Mouse (Mus musculus) adrenal gland (tissue): ENCODE results near the gene Polr3gl.
"Not testable (repeated sequence)": the region's sequence is repeated elsewhere in the genome, so short reads cannot be mapped to it uniquely, and the experiment has no call there.

Experiments used
- intact Hi-C: fragments of 180-260 bp; cut with DNase I; formaldehyde crosslinking; loops from one replicate; pipeline ENCODE4 v1.15.1; 2025
- long read RNA-seq, 2 experiments: library from polyadenylated mRNA; unstranded; transcript quantifications; one replicate each; pipeline ENCODE4 v2.0.0; 2020; ENCODE audit warnings: borderline replicate concordance in 1 of 2; ENCODE audit not compliant: insufficient replicate concordance in 1 of 2

Polr3gl gene
- long read RNA-seq, experiment 1, transcript Polr3gl-201 (8 exons, 1,427 nt): major isoform, 23 of 38 reads
- long read RNA-seq, experiment 1, partial matches to known transcripts: 4 of 38 reads
- long read RNA-seq, experiment 1, other reads (novel, unspliced or antisense): 9 of 38 reads
- long read RNA-seq, experiment 2, transcript Polr3gl-201 (8 exons, 1,427 nt): major isoform, 24 of 46 reads
- long read RNA-seq, experiment 2, partial matches to known transcripts: 14 of 46 reads
- long read RNA-seq, experiment 2, other reads (novel, unspliced or antisense): 5 of 46 reads

DNA sequence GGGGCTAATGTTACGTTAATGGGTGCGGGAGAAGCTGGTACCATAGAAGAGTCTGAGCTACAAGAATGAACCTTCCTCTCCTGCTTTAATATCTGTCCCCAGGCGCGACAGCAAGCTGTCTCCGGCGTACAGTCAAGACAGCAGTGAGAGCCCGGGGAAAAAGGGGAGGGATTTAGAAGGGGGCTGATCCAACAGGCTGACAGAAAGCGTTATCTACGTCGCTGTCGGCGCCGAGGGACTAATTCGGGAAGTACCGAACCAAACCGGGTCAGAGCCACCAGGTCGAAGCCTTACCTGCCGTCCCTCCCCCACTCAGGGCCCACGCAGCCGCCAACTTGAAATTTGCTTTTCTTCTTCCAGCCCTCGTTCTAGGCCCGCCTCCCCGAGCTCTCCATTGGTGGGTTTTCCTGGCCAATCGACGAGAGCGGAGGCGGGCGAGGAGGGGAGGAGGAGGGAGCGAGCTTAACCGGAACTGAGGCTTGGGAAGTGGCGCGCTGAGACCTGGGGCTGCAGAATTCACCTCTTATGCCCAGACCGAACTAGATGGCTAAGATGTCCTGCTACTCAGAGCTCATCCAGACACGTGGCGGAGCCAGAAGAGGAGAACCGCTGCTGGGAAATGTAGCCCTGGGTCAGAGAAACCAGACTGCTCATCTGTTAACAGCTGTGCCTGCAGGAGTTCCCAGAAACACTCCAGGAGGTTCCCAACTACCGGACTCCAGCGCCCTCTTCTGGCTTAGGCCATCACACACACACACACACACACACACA is at the start of gene Polr3gl:
Gene Polr3gl, minus strand, starts transcription at position 392 of the 771 bp plus-strand sequence.
- intact Hi-C loops: no loop called here

DNA sequence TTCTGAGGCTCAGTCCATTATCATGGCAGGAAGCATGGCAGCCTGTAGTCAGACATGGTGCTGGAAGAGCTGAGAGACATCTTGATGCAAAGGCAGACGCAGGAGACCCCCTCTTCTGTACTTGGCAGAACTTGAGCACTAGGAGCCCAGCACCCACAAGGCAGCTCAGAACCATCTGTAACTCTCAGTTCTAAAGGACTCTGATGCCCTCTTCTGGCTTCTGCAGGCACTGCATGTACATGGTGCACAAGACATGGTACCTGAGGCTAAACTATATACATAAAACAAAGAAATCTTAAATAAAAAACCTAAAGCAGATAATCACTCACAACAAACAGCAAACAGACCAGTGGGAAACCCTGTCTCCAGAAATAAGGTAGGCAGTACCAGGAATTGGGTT is 45.2 kb upstream of the Polr3gl start:
- intact Hi-C loops: loop anchor here (2.0 to 5.0 kb wide), 3 partner anchors 42 to 94 kb away; partner anchors contain the start of gene Ankrd34a

DNA sequence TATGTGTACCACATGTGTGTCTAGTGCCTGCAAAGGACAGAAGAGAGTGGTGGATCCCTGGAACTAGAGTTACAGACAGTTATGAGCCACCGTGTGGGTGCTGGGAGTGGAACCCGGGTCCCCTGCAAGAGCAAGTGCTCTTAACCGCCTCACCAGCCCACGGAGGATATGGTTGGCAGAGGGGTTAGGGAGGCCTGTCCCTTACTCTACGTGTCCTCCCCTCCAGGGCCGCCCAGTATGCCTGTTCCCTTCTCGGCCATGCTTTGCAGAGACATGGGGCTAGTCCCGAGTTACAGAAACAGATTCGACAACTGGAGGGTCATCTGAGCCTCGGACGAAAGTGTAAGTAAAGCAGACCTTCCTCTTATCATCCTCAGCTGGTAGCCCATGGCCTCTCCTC is 42.5 kb upstream of the Polr3gl start:
- intact Hi-C loops: loop anchor here (5.0 kb wide), 1 partner anchor 39 kb away; the partner anchor contains the start of gene Ankrd34a

DNA sequence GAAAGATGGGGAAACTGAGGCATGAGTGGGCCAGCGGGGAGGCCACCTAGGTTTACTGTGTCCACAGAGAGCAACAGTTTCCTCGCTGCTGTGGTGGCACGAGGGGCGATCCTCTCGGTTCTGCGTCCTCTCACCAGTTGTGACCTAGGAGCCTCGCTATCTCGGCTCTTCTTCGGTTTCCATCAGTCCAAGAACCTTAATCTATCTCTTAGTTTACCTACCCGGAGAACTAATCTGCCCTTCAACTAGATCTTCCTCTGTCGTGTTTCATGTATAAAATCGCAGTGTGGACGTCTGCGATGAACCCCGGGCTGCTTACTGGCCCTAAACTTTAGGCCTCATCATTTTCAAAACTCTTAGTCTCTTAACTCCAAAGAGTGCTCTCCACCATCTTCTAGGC is 41.9 kb upstream of the Polr3gl start:
- intact Hi-C loops: loop anchor here (5.0 kb wide), 1 partner anchor 39 kb away; the partner anchor contains the start of gene Ankrd34a

DNA sequence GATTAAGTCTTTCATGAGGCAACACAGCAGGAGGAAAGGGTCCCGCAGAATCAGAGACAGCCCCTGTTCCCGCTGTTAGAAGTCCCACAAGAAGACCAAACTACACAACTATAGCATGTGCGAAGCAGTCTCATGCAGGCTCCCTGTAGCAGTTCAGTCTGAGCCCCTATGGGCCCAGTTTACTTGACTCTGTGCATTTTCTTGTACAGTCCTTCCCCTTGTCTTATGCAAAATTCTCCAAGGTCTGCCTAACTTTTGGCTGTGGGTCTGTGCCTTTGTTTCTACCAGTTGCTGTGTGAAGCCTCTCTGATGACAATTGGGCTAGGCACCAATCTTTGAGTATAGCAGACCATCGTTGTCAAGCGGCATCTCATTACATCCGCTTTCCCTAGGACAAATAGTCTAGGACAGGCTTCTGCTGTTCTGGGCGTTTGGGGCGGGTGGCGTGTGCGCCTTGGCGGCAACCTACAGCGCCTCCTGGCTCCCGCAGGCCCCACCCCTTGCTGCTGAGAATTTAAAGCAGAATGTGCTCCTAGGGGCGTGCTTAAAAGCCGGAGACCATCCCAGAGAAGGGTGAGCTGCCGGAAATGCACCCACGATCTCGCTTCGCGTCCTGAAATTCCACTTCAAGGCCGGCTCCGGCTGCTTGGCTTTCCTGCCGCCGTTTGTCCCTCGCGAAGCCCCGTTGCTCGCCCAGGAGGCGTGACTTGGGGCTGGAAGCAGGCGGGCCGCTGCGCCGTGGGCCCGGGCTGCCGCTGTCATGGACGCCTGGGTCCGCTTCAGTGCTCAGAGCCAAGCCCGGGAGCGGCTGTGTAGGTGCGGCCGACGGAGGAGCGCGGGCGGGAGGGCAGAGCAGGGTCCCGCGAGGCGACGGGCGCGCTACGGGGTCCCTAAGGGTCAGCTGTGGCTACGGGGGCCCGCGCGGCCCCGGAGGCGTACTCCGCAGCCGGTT is 41.2 kb upstream of the Polr3gl start, which contains the start of the genes Pex11b and Gm42957:
Gene Pex11b, plus strand, starts transcription at position 449 of the 952 bp plus-strand sequence.
Gene Gm42957, plus strand, starts transcription at position 547 of the 952 bp plus-strand sequence.
- intact Hi-C loops: loop anchor here (5.0 kb wide), 1 partner anchor 38 kb away; the partner anchor contains the start of gene Ankrd34a

DNA sequence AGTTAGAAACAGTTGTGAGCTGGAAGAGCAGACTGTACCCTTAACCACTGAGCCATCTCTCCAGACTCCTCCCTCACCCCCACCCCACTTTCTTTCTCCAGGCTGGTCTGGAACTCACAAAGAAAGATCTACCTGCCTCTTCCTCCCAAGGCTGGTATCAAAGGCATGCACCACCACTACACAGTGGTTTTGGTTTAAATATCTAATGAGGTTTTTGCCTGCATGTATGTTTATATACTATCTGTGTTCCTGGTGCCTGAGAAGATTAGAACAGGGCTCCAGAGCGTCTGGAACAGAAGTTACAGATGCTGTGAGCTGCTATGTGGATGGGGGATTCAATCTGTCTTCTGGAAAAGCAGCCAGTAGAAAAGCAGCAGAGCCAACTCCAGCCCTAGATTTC is 40.0 kb upstream of the Polr3gl start:
- intact Hi-C loops: no loop called here

DNA sequence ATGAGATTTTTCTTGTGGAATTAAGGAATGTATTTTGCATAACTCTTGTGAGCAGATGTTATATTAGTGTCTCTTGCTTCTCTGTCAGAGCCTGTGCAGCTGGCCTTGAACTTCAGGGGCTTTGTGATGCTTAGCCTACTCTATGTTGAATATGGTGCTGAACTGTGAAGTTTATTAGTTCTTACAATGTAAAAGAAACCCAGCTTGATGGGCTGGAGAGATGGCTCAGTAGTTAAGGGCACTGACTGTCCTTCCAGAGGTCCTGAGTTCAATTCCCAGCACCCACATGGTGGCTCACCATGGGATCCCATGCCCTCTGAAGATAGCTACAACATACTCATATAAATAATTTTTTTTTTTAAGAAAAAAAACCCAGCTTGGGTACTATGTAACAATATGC is 38.1 kb upstream of the Polr3gl start:
- intact Hi-C loops: no loop called here

DNA sequence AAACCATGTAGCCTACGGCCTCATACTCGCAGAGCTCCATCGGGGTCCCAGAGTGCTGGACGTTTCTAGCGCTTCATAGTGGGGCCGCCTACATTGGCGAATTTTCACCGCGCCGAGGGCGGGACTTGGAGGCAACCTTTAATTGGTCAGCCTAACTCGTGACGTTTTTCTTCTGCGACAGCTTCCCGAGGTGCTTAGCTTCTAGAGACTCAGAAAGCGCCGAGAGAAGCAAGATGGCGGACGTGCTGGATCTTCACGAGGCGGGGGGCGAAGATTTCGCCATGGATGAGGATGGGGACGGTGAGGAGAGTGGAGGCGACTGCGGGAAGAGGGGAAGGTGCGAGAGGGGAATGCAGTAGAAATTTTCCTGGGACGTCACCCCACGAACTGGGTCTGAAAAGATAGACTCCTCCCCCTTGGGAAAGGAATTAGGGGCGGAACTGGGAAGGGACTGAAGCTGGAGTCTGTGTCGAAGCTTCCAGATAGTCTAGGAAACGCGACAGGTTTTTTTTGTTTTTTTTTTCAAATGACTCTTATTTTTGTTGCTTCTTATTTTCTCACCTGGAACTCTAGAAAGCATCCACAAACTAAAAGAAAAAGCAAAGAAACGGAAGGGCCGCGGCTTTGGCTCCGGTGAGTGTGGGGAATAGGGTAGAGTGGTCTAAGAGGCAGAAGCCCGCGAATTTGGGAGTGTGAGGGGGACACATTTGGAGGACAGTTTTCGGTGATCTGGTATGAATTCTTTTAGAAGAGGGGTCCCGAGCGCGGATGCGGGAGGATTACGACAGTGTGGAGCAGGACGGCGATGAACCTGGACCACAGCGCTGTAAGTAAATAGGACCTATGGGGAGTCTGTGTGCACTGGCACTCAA is 36.0 kb upstream of the Polr3gl start, which contains the start of gene Rbm8a:
Gene Rbm8a, plus strand, starts transcription at position 205 of the 872 bp plus-strand sequence.
- intact Hi-C loops: no loop called here

DNA sequence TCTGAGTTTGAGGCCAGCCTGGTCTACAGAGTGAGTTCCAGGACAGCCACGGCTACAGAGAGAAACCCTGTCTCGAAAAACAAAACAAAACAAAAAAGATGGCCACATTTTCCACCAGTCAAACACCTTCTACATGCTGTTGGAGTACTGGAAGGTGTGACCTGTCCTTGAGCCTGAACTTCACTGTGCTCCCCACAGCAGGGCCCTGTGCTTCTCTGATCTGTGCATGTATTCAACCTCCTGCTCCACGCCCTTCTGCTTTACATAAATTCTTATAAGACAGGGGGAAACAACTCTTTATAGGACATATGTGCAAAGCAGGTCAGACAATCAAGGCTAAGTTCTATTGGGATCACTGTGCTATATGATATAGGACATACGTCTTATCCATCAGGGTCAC is 29.2 kb upstream of the Polr3gl start:
- intact Hi-C loops: no loop called here

DNA sequence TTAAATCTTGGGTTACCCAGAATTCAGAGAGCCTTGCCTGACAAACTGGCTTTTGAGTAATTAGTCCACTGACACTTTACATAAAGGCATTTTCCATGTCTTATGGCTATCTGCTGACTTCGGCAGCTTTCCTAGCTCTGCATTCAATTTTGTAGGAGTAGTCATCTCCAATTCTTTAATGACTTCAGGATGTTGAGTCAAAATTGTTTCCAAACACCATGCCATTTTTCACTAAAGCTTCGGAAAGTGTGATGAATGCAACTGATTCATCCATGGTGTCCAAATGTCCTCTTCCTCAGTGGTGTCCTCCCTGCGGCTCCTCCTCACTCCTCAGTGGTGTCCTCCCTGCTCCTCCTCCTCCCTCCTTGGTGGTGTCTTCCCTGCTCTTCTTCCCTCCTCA is 24.0 kb upstream of the Polr3gl start:
- intact Hi-C loops: no loop called here

DNA sequence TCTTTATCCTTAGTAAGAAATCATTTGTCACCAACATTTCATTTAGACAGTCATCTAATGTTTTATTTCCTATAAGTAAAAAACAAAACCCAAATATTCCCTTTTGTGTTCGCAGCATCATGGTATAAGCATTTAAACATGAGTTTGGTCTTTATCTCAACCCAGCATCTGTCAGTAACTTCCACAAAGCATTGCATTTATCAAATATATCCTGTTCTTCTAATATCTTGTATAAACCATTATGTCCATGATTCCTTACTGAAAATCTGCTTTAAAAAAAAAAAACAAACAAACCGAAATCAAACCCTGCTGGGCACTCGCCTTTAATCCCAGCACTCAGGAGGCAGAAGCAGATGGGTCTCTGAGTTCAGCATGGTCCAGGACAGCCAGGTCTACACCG is 12.6 kb upstream of the Polr3gl start:
- intact Hi-C loops: no loop called here

DNA sequence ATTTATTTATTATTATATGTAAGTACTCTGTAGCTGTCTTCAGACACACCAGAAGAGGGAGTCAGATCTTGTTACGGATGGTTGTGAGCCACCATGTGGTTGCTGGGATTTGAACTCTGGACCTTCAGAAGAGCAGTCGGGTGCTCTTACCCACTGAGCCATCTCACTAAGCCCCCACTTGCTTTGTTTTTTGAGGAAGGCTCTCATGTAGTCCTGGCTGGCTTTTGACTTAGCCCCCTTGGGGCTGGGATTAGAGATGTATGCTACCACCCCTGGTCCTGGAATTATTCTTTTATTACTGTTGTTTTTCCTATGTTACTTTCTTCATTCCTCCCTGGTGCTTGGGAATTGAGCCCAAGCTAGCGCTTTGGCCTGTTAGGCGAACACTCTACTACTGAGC is 12.0 kb upstream of the Polr3gl start:
- intact Hi-C loops: not testable (repeated sequence)

DNA sequence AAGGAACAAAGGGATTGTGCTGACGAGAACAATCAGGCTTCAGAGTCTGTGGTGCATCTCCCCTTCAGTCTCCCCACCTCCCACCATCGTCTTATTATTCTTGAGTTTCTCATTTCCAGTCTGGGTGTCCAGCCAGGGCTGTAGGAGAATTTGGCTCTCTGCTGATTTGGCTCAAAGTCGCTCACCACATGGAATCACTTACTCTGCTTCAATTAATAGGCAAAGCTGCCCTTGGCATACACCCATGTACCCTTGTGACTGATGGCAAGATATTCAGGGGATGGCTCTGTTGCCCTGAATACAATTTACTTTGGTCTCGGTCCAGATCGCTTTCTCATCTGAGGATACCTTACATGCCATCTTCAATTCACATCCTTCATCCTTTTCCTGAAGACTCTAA is 9.3 kb upstream of the Polr3gl start:
- intact Hi-C loops: no loop called here

DNA sequence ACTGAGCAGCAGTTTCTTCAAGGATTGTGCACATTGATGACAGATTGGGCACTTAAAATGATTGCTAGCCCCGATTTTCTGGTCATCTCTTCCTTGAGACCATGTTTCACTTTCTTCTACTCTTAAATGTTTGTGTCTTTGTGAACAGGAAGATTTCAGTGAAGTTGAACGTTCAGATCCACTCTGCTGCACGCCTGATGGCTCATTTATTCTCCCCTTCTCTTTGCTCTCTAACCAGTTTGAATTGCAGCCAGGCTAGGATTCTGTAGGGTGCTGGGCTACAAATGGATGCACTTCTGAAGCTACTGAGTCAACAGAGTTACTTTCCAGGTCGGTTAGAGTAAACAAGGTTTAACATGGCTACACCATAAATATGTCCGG is 8.7 kb upstream of the Polr3gl start:
- intact Hi-C loops: no loop called here

DNA sequence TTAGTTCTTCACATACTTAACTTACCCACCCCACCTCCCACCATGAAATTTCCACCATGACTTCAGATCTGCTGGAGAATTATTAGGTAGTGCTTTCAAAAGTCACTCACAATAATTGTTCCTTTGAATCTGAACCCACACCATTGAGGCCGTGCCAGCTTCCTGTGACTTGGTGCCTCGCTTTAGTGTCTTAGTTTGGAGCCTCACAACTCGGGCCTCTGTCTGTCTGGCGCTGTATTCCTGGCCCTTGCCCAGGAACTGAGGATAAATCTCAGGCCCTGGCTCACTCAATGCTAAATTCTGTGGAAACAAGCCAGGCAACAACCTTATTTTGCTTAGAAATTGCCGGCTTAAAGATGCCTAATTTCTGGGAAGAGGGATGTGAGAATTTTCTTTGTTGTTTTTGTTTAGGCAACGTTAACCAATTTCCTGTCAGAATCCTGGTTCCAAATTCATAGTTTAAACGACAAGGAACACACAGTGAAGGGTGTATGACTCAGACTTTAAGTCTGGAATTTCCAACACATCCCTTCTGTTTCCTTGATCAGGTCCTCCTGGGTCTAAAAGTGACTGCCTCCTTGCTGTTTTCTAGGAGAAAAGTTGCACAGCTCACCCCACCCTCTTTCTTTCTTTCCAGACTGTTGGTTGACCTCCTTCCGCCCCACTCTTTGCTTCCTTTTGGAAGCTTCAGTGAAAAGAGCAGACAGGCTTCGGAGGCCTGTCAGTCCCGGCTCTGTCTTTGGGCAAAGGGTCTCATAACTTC is 8.1 kb upstream of the Polr3gl start:
- intact Hi-C loops: no loop called here

DNA sequence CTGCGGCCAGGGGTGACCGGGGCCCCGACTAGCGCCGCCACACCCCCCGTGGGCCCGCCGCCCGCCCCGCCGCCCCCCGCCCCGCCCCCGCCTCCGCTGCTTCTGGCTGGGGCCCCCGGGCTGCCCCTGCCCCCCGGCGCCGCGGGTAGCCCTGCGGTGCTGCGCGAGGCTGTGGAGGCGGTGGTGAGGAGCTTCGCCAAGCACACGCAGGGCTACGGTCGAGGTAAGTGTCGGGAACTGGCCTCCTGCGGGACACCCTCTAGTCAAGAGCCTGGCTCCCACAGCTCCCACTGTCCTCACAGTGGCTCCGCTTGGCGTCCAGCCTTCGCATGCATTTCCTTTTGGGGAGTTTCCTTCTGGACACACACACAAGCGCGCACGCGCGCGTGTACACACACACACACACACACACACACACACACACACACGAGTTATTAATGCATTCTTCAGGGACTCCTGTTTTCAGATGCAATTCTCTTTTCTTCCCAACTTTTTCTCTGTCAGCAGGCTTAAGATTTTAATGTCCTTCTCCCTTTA is 7.3 kb upstream of the Polr3gl start:
- intact Hi-C loops: no loop called here

DNA sequence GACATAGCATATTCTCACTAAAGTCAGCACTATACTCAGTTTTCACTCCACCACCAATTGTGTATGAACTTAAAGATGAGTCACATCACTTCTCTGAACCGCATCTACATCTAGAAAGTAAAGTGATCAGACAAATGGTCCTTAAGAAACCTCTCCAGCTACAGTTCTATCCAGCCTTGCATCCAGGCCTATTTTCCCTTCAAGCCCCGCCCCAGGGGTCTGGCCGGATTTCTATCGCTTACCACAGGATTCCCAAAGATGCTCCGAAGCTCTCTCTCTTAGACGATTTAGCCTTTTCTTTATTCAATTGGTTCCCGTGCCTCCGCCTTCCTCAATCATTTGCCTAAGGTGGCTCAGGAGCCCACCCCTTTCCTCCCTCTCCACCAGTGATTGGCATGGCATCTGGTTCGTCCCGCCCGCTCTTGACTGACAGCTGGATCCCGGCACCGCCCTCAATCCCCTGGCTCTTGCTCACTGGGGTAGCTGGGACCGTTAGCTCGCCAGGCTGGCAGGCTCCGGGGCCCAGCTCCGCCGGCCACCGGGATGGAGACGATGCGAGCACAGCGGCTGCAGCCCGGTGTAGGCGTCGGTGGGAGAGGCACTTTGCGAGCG is 6.8 kb upstream of the Polr3gl start, which contains the start of gene Lix1l:
Gene Lix1l, plus strand, starts transcription at position 511 of the 612 bp plus-strand sequence.
- intact Hi-C loops: no loop called here

DNA sequence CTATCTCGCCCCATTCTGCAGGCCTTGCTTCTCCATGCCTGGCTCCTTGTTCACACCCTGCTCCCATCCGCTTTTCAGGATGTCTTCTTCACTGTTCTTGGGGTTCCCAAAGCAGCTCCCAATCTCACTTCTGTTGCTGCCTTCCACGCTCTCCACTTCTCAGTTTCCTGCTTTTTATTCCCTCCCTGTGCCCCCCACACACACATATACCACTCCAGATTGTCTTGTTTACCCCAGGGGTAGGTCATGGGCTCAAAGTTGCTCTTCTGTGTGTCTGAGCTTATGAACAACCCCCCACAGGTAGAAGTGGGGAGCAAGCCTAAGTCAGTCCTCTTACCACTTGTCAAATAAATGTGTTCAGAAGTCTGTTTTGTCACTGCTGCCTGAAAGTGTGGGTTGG is 5.4 kb upstream of the Polr3gl start:
- intact Hi-C loops: loop anchor here (5.0 kb wide), 1 partner anchor 38 kb away; the partner anchor contains the start of genes Gm42957 and Pex11b
